10 mouse cellular contexts compared by ENCODE assay signal in genomic region chr10:63128256-63128655, GRCm38 (mm10). TPM values are rescaled to one million over a fixed set of nuclear protein-coding genes. Genes with fewer than 3 reads are reported as not detected.
A peak's percentile ranks its signal among the peaks of the same experiment; 100 is the strongest.
DNase-seq lines count a peak whose midpoint lies in the region; ATAC-seq and TF ChIP-seq lines count a peak whose summit lies in the region.
"Had no signal": no experiment of that assay in that cellular context is flagged by ENCODE, and none has a peak within 500 bp of the region (broad histone marks: within the 10 kb centered on the region; RNA-seq: fewer than 3 reads in every experiment).

No protein-coding gene starts in this region.

- no peaks in the 10 kb centered on the region for H3K27me3 ChIP-seq in lung, embryonic 16.5 days (ENCODE audit: control insufficient read depth, insufficient read depth, low read depth, low read length)
- H3K27me3 ChIP-seq in heart, embryonic 13.5 days (replicated peaks) = no peaks in the 10 kb centered on the region

- no peak for DNase-seq in lung, postnatal 25 days (ENCODE audit: low spot score)
- DNase-seq in brain, embryonic 14.5 days (ENCODE audit: low read depth) = peak; percentile 20
- peak; percentile 89 for DNase-seq in skeletal muscle tissue, adult 2 months (ENCODE audit: low read depth, low spot score)
- no peak for DNase-seq in spleen, postnatal 36 days (ENCODE audit: low spot score in 2 of 2)
- DNase-seq in spleen, adult 18-20 months = no peak
- DNase-seq: thymus, postnatal 4 days had no signal

- H3K4me3 ChIP-seq in lung, embryonic 16.5 days (ENCODE audit: low read length) = no peak overlapping the region
- no peak overlapping the region for H3K4me3 ChIP-seq in heart, embryonic 13.5 days
- H3K4me3 ChIP-seq: liver, embryonic 12.5 days had no signal

- no peak for TF ChIP-seq POLR2A in brain, embryonic 14.5 days (IDR thresholded peaks at IDR 0.05; ENCODE audit: borderline replicate concordance, extremely low read depth, insufficient read depth, insufficient read length, poor library complexity, severe bottlenecking)

- TF ChIP-seq CTCF in brain, embryonic 14.5 days (IDR thresholded peaks at IDR 0.05; ENCODE audit: borderline replicate concordance, extremely low read depth, insufficient read depth, insufficient read length) = no peak

- WGBS in lung, embryonic 16.5 days = 36% methylated on average over 7 of the region's 7 CpGs
- WGBS in heart, embryonic 13.5 days = 30% methylated on average over 7 of the region's 7 CpGs

- no peaks in the 10 kb centered on the region for H3K9me3 ChIP-seq in lung, embryonic 16.5 days (ENCODE audit: control insufficient read depth, low read length)
- H3K9me3 ChIP-seq in heart, embryonic 13.5 days = peaks cover 4% of the 10 kb centered on the region; the same call in 1 of the 2 replicates
- H3K9me3 ChIP-seq: liver, embryonic 12.5 days had no signal

- no peaks in the 10 kb centered on the region for H3K36me3 ChIP-seq in lung, embryonic 16.5 days (ENCODE audit: control insufficient read depth, insufficient read depth, low read length)
- peaks cover 17% of the 10 kb centered on the region for H3K36me3 ChIP-seq in heart, embryonic 13.5 days
- H3K36me3 ChIP-seq: liver, embryonic 12.5 days had no signal

- no peak overlapping the region for H3K9ac ChIP-seq in lung, embryonic 16.5 days (ENCODE audit: low read length)
- H3K9ac ChIP-seq in heart, embryonic 13.5 days = no peak overlapping the region
- H3K9ac ChIP-seq: liver, embryonic 12.5 days had no signal

- no peak overlapping the region for H3K27ac ChIP-seq in lung, embryonic 16.5 days (ENCODE audit: low read length)
- H3K27ac ChIP-seq in heart, embryonic 13.5 days (replicated peaks) = peak overlapping the region; percentile 86
- H3K27ac ChIP-seq: liver, embryonic 12.5 days had no signal

- no peaks in the 10 kb centered on the region for H3K4me1 ChIP-seq in lung, embryonic 16.5 days (replicated peaks; ENCODE audit: control insufficient read depth, insufficient read depth, low read length)
- H3K4me1 ChIP-seq in heart, embryonic 13.5 days = peaks cover 8% of the 10 kb centered on the region
- H3K4me1 ChIP-seq: liver, embryonic 12.5 days had no signal

- peak; percentile 56; the same call in 1 of the 2 replicates for ATAC-seq in lung, embryonic 16.5 days (ENCODE audit: low read depth)
- no peak for ATAC-seq in heart, embryonic 13.5 days (ENCODE audit: extremely low read depth, insufficient number of reproducible peaks, low FRiP score, low TSS enrichment)
- ATAC-seq: liver, embryonic 12.5 days had no signal

- no peak overlapping the region for H3K4me2 ChIP-seq in lung, embryonic 16.5 days (ENCODE audit: low read depth, low read length)
- H3K4me2 ChIP-seq in heart, embryonic 13.5 days = peak overlapping the region; percentile 40
- H3K4me2 ChIP-seq: liver, embryonic 12.5 days had no signal

RNA-seq across cellular contexts. Expression of gene Atoh7, which starts 28.8 kb away (rescaled TPM):
- not detected in 2 replicates for polyA plus RNA-seq in lung, embryonic 16.5 days (2015; fragmentation: Nextera tagmentation; extraction: Ambion mirVana)
- 0.54 and 3.1 TPM in 2 replicates for polyA plus RNA-seq in brain, embryonic 14.5 days (2012; rRNA removed)
- polyA plus RNA-seq in heart, embryonic 13.5 days (2015; fragmentation: Nextera tagmentation; extraction: Ambion mirVana) = not detected in 2 replicates
- polyA plus RNA-seq: liver, embryonic 12.5 days; small intestine, adult 2 months had no signal

Comparison
In these comparisons a context has a peak if more than half of its experiments do, and no peak if none do; other contexts are left out.
1. DNase-seq: peak in brain, embryonic 14.5 days (single experiment) and skeletal muscle tissue, adult 2 months (single experiment); none in lung, postnatal 25 days (single experiment), spleen, postnatal 36 days (0 of 2) and spleen, adult 18-20 months (0 of 2).